Mouse (Mus musculus) right cerebral cortex, postnatal 25 days (tissue): ENCODE measurements around the gene Rita1.

ENCODE experiments used
- DNase-seq: peaks from one replicate; pipeline ENCODE4 v3.0.0; 2022

Gene Rita1

DNA sequence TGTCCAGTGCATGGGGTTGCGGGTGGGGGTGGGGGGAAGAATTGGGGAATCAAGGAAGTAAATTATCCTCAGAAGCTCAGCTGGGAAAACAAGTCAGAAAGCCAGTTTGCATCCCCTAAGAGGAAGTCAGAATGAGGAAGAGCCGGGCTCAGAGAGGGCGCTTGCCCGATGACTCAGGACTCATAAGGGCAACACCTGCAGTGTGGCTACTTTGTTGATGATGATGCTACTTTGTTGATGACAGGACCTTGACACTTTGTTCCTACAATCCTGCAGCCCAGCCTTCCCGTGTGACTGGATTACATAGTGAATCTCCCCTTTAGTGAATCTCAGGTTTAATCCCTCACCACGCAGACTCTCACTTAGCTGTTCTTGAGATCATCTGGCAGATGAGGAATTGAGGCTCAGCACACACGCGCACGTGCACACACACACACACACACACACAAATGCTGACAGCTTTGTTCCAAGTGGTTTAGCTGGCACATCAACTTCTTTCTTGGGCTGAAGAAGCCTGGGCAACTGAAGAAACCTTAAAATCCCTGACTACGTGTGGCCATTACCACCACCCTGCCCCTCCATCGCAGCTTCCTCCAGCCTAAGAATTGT lies 42.0 kb downstream of the Rita1 start:
- no peak for DNase-seq

DNA sequence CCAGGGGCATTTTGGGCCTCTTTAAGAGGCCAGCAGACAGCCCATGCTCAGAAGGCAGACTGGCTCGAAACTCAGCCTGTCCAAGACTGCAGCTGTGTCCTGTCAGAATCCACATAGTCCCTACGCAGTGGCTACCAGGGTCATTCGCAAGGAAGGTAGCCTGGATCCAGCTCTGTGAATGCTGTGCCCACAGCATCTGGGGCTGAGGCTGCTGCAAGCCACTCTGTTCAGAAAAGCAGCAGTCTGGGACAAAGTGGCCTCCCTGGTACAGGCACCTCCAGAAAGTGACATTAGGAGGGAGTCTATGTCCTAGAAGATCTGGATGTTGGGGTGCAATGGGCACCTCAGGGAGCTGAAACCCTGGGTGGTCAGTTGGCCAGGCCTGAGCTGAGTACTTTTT lies 42.6 kb downstream of the Rita1 start:
- DNase-seq, result no peak

DNA sequence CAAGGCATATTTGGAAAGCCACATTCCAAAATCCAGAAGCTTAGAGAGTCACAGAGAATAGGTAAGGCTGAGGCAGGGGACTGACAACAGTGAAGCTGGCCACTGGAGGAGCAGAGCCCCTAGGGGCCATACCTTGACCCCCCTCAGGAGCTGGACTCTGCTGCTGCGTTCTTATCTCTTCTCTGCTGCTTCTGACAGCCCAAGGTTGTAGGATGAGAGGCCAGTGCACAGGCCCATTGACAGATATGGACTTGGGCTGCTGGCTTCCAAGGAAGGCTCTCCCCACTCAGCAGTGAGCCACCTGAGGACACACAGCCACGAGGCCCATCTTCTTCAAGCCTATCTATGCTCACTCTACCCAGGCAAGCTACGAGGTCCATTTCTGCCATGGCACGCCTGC lies 43.4 kb downstream of the Rita1 start:
- DNase-seq, result no peak

DNA sequence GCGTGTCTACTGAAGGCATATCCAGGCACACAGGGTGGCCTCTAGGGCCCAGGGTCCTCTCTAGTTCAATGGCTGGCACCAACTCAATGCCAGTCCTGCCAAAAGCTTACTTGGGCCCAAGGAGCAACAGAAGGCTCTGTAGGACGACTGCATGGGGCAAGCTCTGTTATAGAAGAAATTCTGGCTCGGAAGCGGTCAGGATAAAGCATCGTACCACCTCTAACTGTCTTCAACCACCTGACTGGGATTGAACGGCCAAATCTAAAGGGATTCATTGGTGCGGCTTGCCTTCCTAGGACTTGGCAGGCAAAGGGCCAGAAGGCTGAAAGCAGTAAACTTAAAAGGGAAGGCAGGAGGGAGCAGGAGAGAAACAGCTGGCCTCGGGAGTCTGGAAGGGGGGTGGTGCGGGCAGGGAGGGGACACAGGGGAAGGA lies 44.0 kb downstream of the Rita1 start:
- no peak for DNase-seq

DNA sequence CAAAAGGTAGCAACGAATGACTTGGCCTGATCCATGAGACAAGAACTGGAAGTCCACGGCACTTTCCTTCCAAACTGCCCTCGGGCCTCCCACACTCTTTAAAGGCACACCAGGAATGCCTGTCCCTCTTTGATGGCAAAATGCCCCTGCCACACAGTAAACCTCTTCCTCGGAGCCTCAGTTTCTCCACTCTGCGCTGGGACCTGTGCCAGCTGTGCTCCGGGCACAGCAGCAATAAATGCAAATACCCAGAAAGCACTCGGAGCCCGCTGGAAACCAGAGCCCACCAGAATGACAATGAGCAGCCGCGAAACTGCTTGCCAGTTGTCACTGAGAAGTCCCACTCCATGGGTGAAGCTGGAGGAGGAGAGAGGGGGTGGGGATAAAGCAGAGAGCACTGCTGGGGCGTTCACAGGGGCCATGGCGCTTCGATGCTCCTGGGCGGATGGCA lies 44.6 kb downstream of the Rita1 start:
- peak; percentile 39 for DNase-seq

DNA sequence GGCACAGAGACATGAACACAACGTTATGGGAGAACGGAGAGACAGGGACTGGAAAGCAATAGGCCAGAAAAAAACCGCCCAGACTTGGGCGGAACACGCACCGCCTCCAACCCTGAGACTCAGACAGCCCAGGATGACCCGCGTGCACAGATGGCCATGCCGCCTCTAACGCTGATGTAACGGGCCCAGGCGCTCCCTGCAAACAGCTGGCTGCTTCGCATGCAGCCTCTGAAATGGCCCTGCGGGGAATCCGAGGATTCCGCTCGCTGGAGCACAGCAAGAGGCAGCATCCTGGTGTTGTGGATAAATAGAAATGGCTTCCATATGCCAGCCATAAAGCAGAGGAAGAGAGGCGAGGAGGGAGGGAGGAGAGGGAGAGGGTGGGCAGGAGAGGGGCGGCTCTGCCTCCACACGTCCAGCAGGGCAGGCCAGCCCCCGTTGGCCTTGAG lies 45.1 kb downstream of the Rita1 start:
- peak; percentile 49 for DNase-seq

DNA sequence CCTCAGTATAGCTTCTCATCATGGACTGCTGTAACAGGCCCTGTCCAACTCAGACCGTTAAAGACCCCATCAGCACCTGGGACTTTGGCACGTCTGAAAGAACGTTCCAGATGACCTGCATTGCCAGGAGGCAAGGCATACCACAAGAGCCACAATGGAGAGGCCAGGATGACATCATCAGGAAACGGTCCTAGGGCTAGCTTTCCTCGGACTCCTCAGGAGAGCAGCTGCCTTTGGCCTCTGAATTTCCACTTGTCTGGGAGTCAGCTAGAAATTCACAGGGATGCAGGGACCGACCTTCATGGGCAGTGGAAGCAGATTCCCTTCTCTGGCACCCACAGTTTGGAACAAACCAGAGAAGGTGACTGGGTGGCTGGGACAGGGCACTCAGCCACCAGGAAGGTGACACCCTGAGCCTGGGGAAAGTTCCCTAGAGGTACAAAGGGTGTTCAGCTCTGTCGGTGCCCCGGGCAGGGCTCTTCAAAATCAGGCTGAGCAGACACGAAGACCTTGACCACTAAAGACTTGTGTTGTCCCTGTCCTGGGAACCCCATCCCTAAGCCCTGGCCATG lies 45.6 kb downstream of the Rita1 start:
- no peak for DNase-seq

DNA sequence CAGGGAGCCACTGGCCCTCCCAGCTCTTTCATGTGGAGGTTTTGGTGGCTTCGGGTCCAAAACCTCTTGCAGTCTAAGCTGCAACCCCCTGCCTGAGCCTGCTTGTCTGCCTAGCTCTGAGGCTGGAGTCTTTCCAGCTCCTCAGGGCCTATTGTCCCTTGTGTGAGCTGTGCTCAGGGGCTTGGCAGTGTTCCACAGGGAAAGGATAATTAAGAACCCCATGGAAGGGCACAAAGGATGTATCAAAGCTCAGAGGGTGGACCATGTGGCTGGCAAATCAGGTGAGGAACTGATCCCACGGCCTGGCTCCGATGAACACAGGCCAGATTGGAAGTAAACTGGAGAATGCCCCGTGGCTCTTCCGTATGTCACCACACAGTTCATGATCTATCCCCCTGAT lies 46.3 kb downstream of the Rita1 start:
- no peak for DNase-seq

DNA sequence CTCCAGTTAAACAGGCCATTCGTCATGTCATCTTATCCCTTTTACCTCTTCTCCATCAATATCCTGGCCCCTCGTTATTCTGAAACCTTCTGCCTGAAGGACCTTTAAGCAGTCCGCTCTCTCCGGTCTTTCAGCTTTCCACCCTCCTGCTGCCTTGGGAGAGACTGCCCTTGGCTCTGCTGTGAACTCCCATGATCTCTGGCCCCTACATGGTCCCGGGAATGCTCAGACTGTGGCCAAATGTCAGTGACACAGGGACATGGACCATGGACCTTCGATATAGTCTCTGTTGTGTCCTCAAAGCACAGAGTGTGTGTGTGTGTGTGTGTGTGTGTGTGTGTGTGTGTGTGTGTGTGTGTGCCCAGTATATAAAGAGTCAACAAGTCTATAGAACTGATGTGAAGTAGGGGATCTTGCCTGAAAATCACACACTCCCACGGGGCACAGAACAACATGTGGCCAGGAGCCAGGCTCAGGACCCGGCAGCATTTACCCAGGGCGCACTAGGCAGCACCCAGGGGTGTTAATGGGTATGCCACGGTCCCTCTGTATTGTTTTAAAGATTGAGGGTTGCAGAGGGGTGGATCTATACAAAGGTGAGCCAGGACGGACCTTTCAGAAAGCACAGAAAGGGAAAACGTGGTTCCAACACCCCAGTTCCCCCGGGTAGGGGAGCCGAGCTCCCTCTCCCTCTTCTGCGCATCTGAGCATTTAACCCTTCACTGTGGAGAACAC lies 47.1 kb downstream of the Rita1 start:
- DNase-seq, result no peak

DNA sequence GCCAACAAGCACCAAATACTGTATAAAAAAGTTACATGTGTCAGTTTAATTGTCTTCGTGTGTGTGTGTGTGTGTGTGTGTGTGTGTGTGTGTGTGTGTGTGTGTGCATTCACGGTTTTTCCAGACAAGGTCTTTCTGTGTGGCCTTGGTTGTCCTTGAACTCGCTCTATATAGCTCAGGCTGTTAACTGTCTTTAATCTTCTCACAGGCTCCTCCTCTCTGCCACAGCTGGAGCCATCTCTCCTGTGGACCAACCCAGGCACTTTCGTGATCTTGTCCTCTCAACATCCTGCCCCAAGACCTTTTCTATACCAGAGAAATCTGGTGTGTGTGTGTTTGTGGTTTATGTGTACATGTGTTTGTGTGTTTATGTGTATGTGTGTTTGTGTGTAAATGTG lies 48.5 kb downstream of the Rita1 start:
- no peak for DNase-seq

DNA sequence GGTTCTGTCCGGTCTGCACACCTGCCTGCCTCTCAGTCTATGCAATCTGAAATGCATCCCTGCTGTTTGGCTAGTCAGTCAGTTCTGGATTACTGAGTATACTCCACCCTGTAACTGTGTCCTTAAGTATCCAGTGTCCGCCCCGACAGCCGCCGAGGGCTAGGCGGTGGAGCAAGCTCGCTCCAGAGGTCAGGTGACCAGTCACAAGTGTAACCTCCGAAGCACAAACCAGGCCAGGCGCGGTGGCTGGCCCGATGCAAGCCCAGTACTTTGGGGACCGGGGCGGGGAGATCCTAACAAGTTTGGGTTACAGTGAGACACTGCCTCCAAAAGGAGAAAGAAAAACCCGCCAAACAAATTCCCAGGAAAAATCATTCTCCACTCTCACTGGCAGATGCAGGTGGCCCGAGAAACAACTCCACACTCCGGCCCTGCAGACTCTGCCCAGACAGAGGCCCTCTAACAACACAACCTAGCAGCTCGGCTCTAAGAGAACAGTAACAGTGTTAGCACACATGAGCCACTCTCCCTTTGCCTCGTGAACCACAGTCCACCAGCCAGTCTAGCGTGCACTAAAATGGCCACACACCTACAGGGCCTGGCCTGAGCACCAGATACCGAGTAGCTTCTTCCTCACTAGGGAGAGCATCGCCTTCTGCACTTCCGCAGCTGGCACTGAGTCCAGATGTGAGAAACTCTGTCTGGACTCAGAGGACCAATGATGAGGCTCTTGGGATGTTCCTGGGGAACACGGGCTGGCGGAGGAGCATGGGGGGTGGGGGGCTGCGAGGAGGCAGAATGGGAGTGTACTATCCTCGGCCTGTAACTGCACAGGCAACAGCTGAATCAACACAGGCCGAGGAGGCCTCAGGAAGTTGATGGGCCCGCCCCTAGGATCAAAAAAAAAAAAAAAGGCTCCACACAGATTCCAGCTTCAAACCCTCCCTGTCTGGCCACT lies 49.2 kb downstream of the Rita1 start:
- DNase-seq, result no peak

DNA sequence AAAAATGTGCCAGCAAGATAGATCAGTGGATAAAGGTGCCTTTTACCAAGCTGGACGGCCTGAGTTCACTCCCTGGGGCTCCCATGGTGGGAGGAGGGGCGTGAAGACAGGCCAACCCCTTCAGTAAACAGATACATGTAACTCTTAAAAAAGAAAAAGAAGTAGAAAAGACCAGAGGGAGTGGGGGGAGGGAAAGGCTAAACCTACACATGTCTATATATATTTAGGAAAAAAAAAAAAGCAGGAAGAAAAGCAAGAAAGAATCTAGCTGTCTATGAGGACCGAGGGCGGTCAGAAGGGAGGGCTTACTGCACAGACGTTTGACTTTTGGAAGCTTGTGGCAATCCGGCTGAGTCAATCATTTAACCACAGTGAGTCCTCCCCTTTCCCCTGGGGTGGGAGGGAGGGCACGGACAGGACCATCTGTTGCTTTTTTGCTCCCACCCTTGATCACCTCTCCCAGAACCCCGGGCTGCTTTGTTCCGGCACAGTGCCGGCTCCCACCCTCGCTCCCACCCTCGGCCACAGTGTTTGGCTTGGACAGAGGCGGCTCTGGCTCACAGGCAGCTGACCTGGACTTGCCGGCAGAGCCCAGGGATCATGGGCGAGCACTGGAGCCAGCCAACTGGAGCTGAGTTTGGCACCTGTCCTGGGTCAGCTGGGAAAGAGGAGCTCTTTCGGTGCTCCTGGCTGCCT lies 51.6 kb downstream of the Rita1 start:
- peak; percentile 54 for DNase-seq

DNA sequence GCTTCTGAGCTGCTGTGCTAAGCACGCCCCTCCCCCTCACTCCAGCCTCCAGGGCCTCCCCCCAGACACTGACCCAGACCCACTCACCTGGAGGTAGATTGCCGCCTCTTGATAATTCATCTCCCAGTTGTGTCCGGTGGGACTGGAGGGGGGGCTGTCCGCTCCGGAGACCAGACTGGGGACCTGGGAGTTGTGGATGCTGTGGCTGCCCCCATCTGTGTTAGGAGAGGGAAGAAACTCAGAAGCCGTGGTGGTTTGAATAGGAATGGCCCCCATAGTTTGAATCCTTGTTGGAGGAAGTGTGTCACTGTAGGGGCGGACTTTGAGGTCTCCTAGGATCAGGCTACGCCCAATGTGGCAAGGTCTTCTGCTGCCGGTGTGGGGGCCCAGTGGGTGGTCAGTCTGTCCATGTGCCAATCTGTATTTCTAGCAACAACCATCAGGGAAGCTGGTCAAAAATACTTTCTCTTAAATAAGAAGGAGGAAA lies 52.2 kb downstream of the Rita1 start:
- peak; percentile 34 for DNase-seq

DNA sequence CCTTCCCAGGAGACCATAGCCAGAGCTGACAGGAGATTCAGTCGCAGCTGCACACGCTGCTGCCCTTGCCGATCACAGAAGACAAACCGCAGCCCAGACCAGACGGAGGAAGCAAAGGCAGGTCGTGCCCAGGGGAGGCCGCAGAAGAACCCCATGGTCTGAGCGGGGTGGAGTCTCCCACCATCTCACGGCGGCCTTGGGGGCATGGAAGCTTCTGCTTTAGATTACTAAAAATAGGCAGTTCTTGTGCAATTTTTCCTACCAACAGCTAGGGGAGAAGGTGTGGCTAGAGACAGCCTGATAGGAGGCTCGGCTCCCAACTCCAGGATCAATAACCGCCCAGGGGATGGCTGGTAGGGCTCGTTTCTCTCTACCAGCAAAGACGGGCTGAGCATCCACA lies 53.6 kb downstream of the Rita1 start:
- no peak for DNase-seq

DNA sequence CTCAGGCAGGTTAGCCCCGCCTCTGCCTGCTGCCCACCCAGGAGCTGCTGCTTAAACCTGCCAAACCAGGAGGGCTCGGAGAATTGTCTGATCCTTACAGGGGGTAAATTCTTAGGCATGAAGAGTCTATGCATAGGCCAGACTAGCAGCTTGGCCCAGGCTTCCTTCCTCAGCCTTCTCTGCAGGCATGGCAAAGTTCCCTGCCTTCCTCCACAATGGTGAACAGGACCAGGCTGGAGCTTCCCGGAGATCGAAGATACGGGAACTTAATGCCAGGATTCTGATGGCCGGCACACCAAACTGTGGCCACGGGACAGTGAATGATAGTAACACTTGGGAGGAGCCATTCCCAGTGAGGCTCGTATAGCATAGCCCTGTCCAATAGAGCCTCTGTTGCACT lies 54.3 kb downstream of the Rita1 start:
- DNase-seq, result no peak

DNA sequence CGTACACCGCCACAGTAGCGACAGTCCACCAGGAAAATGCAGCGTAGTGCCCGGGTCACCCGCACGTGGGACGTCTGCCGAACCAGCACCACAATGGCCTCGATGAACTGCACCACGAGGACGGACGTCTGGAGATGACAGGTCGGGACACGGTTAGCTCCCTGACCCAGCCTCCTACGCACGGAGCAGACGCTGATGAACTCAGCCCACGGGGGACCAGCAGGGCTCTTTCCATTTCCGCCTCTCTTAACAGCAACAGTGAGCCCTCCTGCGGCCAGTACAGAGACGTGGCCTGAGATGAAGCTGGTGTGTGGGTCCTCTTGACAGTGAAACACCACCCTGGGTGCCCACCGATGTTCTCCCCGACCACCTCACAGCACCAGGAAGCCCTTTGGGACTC lies 56.5 kb downstream of the Rita1 start:
- DNase-seq, result no peak

DNA sequence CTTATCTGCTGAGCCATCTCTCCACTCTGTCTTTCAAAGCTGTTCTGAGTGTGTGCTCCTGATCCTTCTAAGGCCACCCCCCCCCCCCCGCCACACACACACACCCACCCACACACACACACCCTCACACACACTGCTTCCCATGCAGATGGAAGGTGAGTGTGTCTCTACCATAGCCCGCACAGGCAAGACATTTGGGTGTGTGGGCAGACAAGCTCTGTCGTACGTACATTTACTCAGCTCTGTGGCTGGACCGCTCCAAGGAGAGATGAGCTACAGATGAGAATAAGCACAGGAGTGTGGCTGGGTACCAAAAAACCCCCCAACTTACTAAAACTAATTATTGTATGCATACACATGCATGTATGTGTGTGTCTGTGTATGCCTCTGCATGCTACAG lies 61.7 kb downstream of the Rita1 start:
- no peak for DNase-seq

DNA sequence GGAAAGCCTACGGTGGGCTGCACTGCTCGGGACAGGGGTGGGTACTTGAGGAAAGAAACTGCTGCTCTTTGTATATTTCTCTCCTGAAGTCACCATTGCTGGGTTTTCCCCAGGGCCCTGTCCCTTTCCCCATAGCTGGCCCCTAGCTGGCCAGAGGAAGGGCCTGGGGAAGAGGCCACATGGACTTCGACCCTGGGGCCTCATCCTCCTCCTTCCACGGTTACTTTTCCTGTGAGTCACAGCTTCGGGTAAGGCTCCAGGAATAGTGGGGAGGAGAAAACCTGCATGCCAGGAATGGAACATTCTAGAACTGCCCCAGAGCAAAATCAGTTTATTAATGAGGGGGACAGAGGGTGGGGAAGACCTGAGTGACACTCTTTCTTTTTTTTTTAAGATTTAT lies 62.3 kb downstream of the Rita1 start:
- DNase-seq, result no peak

DNA sequence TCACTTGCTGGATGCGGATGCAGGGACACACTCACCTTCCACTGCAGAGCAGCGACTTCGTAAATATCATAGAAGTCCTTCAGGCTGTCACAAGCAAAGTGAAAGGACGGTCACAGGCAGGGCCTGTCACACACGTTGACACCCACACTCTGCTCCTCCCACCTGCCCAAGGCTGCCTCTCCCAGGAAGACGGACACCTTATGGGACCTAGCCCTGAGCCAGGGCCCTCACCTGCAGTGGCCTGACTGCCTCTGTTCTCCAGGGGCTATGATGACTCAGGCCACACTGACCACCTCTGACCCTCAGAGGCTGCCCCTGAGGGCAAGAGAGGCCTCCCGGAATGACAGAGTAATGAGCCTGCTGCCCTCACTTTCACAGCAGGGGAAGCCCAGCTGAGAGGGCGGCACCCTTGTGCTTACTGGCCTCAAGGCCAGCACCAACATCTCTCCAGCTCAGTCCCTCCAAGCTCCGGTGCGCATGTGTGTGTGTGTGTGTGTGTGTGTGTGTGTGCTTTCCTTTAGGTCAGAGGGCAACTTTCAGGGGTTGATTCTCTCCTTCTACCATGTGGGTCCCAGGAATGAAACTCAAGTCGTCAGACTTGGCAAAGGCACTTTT lies 64.0 kb downstream of the Rita1 start:
- no peak for DNase-seq
